Mouse (Mus musculus) adrenal gland, adult 18-20 months (tissue): ENCODE data around the gene Sox12. TPM values are rescaled to one million over a fixed set of nuclear protein-coding genes. Genes with fewer than 3 reads are reported as not detected.
A peak's percentile ranks its signal among the peaks of the same experiment; 100 is the strongest.
"Not testable (repeated sequence)": the region's sequence is repeated elsewhere in the genome, so short reads cannot be mapped to it uniquely, and the experiment has no call there.

Experiments
- DNase-seq, 2 experiments: peaks; one replicate each; pipeline ENCODE4 v3.0.0; 2021 to 2022; ENCODE audit warnings: low spot score in 2 of 2
- total RNA-seq, 2 experiments: library from RNA; stranded (reverse); gene quantifications; 1 replicate in 1 of 2; 2 replicates in 1 of 2; pipeline ENCODE4 v1.2.3; 2021

Gene Sox12
- total RNA-seq, 2 experiments from 2014 or later = 3.5 to 7.3 TPM

DNA sequence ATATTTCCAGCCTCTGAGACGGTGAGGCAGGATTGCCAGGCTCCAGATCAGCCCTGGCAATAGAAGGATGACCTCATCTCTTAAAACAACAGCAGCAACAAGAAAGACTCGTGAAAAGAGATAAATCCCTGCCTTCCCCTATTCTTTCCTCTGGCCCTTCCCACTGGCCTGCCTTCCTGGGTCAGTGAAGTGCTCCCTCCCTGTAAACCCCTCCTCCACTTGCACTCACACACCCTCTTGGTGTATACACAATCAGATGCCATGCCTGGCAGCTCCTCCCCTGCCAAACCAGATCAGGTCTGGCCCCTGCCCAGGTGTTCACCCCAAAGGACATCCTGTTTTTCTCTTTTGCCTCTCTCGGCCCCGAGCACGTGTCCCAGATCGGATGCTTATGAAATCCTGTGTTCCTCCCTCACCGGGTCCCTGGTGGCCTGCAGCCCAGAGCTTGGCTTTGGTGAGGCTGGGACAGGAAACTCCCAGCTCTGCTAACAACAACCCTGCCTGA is 37.5 kb downstream of the Sox12 start:
- DNase-seq = peak; percentile 29 to 58

DNA sequence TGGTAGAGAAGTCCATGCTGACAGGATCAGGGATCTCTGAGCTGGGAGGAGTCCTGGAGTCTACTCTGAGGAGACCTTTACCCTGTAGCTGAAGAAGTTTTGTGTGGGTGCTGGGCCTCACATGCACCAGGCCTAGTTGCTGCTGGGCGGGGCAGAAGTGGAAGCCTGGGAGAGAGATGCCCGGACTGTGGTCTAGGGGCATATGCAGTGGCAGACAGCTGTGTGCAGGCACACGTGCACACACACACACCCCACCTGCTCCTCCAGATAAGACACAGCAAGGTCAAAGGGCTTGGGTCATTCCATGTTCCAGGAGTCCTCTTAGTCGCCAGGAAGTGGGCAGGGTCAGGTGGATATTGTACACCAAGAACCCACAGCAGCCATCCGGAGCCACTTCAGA is 38.2 kb downstream of the Sox12 start:
- DNase-seq = no peak

- not testable (repeated sequence) for DNase-seq
Measured at GRCm38 (mm10) chr2:152358977-152359376, 38.9 kb downstream of the Sox12 start.

DNA sequence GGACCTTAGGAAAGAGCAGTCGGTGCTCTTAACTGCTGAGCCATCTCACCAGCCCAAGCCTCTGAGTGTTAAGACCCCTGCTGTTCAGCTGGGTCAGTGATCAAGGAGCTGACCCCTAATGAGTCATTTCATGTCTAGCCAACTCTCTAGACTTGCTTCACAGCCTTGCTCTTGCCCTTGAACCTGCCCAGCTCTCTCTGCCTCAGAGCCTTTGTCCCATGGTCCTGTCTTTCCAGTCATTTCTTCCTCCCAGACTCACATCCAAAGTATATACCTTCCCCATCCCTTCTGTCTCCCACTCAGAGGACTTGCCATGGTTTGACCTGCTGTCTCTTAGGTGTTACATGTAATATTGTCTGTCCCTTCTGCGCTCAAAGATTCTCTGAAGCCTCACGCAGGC is 40.6 kb downstream of the Sox12 start:
- DNase-seq = no peak

DNA sequence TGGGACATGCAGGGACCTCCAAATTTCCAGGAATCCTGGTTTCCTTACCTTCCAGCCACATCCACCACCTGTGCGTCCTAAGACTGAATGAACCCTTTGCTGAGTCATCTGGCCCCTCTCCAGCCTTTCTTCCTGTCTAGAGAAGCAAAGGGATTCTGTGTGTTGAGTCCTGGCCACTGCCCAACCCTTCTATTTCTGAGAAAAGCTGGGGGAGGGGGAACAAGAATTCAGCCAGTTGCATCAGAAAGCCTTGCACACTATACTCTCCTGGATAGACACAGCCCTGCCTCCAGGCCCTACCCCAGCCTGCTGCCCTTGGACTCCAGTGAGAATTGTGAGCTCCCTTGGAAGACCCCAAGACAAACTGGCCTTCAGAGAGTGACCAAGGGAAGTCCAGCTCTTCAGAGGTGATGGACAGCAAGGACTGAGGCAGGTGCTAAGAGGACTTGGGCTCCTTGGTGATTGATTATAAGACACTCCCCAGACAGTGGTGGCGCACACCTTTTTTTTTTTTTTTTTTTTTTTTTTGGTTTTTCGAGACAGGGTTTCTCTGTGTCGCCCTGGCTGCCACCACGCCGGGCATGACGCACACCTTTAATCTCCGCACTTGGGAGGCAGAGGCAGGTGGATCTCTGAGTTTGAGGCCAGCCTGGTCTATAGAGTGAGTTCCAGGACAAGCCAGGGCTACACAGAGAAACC is 47.9 kb downstream of the Sox12 start:
- peak in 1 of 2 experiments; percentile 49 for DNase-seq

DNA sequence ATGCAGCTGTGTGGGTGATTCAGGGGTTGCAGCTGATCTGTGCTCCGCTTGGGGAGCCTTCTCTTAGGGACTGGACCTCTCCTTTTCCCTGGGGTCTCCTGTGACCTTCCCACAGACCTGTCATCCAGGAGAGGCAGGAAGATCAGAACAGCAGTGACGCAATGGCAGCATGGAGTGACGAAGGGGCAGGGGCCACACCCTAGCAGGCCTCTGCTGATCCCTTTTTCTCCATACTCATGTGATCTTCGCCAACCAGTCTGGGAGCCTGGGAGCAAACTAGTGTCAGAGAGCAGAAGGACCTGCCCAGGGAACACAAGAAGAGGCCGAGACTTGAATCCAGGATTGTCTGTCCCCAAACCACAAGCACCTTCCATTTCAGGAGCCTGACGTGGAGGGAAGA is 48.7 kb downstream of the Sox12 start:
- no peak for DNase-seq

DNA sequence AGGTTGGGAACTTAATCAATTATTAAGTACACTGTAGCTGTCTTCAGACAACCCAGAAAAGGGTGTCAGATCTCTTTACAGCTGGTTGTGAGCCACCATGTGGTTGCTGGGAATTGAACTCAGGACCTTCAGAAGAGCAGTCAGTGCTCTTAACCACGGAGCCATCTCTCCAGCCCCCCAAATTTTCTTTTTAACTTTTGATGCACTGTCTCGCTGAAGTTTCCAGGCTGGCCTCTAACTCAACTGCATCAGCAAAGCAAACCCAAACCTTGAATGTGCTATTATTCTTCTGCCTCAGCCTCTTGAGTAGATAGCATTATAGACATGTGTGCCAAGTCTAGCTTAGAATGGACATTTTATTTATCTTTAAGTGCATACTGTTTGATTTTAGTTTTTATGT is 50.1 kb downstream of the Sox12 start:
- DNase-seq = no peak

DNA sequence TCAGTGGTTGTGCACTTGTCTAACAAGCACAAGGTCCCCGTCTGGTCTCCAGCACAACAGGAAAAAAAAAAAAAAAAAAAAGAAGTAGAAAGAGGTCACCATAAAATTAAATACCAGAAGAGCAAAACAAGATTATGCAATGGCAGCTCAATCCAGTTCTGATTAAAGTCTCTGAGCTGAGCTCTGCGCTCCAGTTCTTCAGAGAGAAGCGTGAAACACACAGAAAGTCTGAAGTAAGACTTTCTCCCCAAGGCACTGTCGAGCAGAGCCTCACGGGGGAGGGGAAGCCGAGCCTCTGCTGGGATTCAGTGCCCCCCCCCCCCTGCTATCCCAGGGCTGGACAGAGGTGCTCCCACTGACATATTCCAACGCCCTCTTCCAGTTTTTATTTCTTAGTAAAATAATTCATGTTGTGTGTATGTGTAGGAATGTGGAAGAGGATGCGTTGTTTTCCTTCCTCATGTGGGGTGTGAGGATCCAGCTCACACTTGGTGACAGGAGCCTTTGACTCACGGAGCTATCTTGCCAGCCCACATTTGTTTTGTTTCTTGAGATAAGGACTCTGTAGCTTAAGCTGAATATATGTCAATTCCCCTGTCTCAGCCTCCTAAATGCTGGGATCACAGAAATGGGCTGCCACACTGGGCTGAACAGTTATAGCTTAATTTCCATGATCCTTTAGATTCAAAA is 50.9 kb downstream of the Sox12 start:
- no peak for DNase-seq

DNA sequence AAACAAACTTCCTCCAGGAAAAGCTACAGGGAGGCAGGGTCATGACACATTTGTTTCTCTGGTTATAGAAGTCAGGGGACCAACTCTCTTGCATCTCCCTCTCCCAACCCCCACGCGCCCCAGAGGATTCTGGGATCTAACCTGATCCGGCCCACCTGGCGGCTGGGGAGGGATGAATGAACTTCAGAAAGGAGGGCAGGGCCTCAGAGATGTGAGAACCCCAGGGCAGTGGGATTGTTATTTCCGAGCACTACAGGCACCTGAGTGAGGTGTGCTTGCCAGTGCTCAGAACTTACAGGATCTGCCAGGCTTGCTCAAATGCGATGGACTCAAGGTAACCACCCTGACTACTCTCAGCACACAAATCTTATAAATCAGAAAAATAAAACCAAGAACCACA is 52.5 kb downstream of the Sox12 start:
- no peak for DNase-seq

DNA sequence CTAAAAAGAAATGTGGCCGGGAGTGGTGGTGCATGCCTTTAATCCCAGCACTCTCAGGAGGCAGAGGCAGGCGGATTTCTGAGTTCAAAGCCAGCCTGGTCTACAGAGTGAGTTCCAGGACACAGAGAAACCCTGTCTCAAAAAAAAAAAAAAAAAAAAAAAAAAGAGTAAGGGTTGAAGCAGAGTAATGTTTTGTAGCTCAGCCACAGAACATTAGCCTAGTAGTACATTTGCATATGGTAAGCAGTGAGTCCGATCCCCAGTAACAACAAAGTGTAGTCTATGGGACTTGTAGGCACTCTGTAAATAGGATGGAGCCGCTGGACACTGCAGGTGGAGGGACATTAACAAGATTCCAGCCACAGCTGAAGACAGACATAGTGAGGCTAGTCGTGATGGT is 53.0 kb downstream of the Sox12 start:
- no peak for DNase-seq

DNA sequence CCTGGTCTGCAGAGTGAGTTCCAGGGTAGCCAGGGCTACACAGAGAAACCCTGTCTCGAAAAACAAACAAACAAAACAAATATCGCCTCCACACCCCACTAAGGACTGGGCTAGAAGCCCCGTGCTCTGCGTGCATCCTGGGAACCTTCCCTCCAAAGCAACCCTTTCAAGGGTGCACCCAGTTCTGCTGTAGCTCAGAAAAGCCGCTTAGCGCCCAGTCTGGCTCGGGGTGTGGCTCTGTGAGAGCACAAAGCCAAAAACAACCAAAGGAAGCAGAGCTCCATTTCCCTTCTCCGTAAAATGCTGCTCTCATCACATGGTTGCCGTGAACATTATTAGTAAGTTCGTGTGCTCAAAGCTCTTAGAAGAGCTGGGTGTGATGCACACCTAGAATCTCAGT is 53.5 kb downstream of the Sox12 start:
- no peak for DNase-seq

Other genes starting within 250 kb of the Sox12 start
- gene Csnk2a1, start 171.2 kb downstream of the Sox12 start, total RNA-seq = 10 to 100 TPM; 88.2 to 98.6 TPM
- 100 to 1,000 TPM; 144 to 147 TPM for gene Tbc1d20, start 104.2 kb downstream of the Sox12 start, total RNA-seq
- gene Rbck1, start 65.4 kb downstream of the Sox12 start, total RNA-seq = 100 to 1,000 TPM in 1 of 2 experiments, 10 to 100 TPM in 1; 97.4 to 112 TPM
- 10 to 100 TPM in 1 of 2 experiments, 1 to 10 TPM in 1; 4.9 to 12.4 TPM for gene Trib3, start 54.0 kb downstream of the Sox12 start, total RNA-seq
- 1 to 10 TPM; 5.8 to 6.7 TPM for gene Nrsn2, start 21.4 kb downstream of the Sox12 start, total RNA-seq
- 1 to 10 TPM; 6.8 to 7.8 TPM for gene Zcchc3, start 17.0 kb upstream of the Sox12 start, total RNA-seq
- gene 6820408C15Rik, start 17.5 kb upstream of the Sox12 start, total RNA-seq = under 1 TPM; 0.36 to 0.74 TPM
- not detected for gene Defb23, start 66.6 kb upstream of the Sox12 start, total RNA-seq
- gene Defb20, start 79.0 kb upstream of the Sox12 start, total RNA-seq = not detected
- gene Defb22, start 92.1 kb upstream of the Sox12 start, total RNA-seq = not detected
- gene Defb26, start 113.6 kb upstream of the Sox12 start, total RNA-seq = not detected
- not detected for gene Defb28, start 120.2 kb upstream of the Sox12 start, total RNA-seq
- not detected for gene Defb29, start 142.0 kb upstream of the Sox12 start, total RNA-seq
- gene Gm17416, start 171.3 kb upstream of the Sox12 start, total RNA-seq = not detected
- not detected for gene Defb21, start 174.7 kb upstream of the Sox12 start, total RNA-seq
- gene Defb19, start 182.2 kb upstream of the Sox12 start, total RNA-seq = under 1 TPM in 1 of 2 experiments, not detected in 1; 0.93 TPM
- gene Defb45, start 201.3 kb upstream of the Sox12 start, total RNA-seq = not detected
- gene Defb36, start 206.3 kb upstream of the Sox12 start, total RNA-seq = not detected
- gene Defb25, start 225.0 kb upstream of the Sox12 start, total RNA-seq = 1 to 10 TPM; 1.5 to 2.4 TPM
- gene Rem1, start 228.9 kb upstream of the Sox12 start, total RNA-seq = 10 to 100 TPM in 1 of 2 experiments, 1 to 10 TPM in 1; 8.9 to 13.5 TPM